Mouse (Mus musculus): ENCODE data around the gene Gm20388.

GRCm38 (mm10) chr8:124386225-124386899 lies 4475.7 kb downstream of the Gm20388 start:
- TF ChIP-seq CTCF (IDR thresholded peaks at IDR 0.05; ENCODE audit: low read depth) (no peak), EP300 (IDR thresholded peaks at IDR 0.05; ENCODE audit: low read depth) (no peak)
